Mouse (Mus musculus) lung, embryonic 14.5 days (tissue): ENCODE results near the gene Grin3b. TPM values are rescaled to one million over a fixed set of nuclear protein-coding genes. Genes with fewer than 3 reads are reported as not detected.
"Not testable (repeated sequence)": the region's sequence is repeated elsewhere in the genome, so short reads cannot be mapped to it uniquely, and the experiment has no call there.

Source experiments
- ATAC-seq: fragments of 200-750 bp; cut with Nextera tagmentation; 2 replicates; pipeline ENCODE4 v1.8.0; 2017; ENCODE audit warnings: mild to moderate bottlenecking, moderate TSS enrichment, moderate library complexity; ENCODE audit not compliant: insufficient read depth
- DNase-seq: peaks from one replicate; pipeline ENCODE4 v3.0.0-alpha.2; 2015
- H3K27ac ChIP-seq: fragments of 300-500 bp; sonication (generic); 2 replicates; pipeline ENCODE4 v1.5.1; 2014; ENCODE audit warnings: low read depth, mild to moderate bottlenecking, moderate library complexity
- H3K27me3 ChIP-seq: fragments of 300-500 bp; sonication (generic); 2 replicates; pipeline ENCODE4 v1.6.1; 2014; ENCODE audit warnings: low read length, control low read depth; ENCODE audit not compliant: insufficient read depth
- H3K36me3 ChIP-seq: fragments of 300-500 bp; sonication (generic); 2 replicates; pipeline ENCODE4 v1.6.1; 2014; ENCODE audit warnings: control low read depth; ENCODE audit not compliant: insufficient read depth
- H3K4me1 ChIP-seq: fragments of 300-500 bp; sonication (generic); 2 replicates; pipeline ENCODE4 v1.6.1; 2014; ENCODE audit warnings: antibody characterized with exemption, control low read depth; ENCODE audit not compliant: insufficient read depth
- H3K4me2 ChIP-seq: fragments of 300-500 bp; sonication (generic); 2 replicates; pipeline ENCODE4 v1.6.1; 2014; ENCODE audit warnings: mild to moderate bottlenecking
- H3K4me3 ChIP-seq: fragments of 300-500 bp; sonication (generic); 2 replicates; pipeline ENCODE4 v1.5.1; 2014; ENCODE audit warnings: low read depth, low read length
- H3K9ac ChIP-seq: fragments of 300-500 bp; sonication (generic); 2 replicates; pipeline ENCODE4 v1.6.1; 2014
- H3K9me3 ChIP-seq: fragments of 300-500 bp; sonication (generic); 2 replicates; pipeline ENCODE4 v1.6.1; 2016; ENCODE audit warnings: low read depth, low read length, control low read depth
- CTCF ChIP-seq: IDR thresholded peaks from 2 replicates; pipeline ENCODE4 v1.5.1; 2016; ENCODE audit warnings: antibody characterized with exemption, low read depth
- WGBS: fragments of 180-500 bp; shearing (Covaris S2); extraction: QIAGEN DNeasy Blood & Tissue Kit; methylation state at CpG from one replicate; pipeline ENCODE4 v1.1.7; 2014; 5-methylcytosine and 5-hydroxymethylcytosine counted together
- polyA plus RNA-seq: library from polyadenylated mRNA; unstranded; fragments of >200 nt; fragmentation: Nextera tagmentation; extraction: Ambion mirVana; gene quantifications from 2 replicates; pipeline ENCODE4 v1.2.1, GENCODE M21; 2014

Gene Grin3b
- polyA plus RNA-seq, 1 experiment from 2014 or later, result 0.41 TPM

GRCm38 (mm10) chr10:79956643-79957154, 13.8 kb upstream of the Grin3b start:
- Histone ChIP-seq H3K9me3 (no peaks in the 10 kb centered on the region), H3K4me1 (0 out of 2 replicates have a peak, but pooled peaks cover 6% of the 10 kb centered on the region), H3K27me3 (no peaks in the 10 kb centered on the region), H3K27ac (no peak overlapping the region), H3K9ac (no peak overlapping the region), H3K4me2 (no peak overlapping the region), H3K36me3 (peaks cover 21% of the 10 kb centered on the region), H3K4me3 (no peak overlapping the region)
- WGBS, result 20% methylated on average over 4 of the region's 4 CpGs
- TF ChIP-seq CTCF, result no peak
- DNase-seq (no peak), ATAC-seq (no peak)

GRCm38 (mm10) chr10:79958140-79958816, 12.2 kb upstream of the Grin3b start:
- TF ChIP-seq CTCF, result peak; percentile 94
- Histone ChIP-seq H3K27ac (no peak overlapping the region), H3K4me2 (peak overlapping the region; percentile 45), H3K4me1 (0 out of 2 replicates have a peak, but pooled peaks cover 6% of the 10 kb centered on the region), H3K4me3 (no peak overlapping the region), H3K9ac (no peak overlapping the region), H3K9me3 (no peaks in the 10 kb centered on the region), H3K36me3 (peaks cover 24% of the 10 kb centered on the region), H3K27me3 (no peaks in the 10 kb centered on the region)
- ATAC-seq (no peak), DNase-seq (peak; percentile 85)
- 12% methylated on average over 21 of the region's 21 CpGs for WGBS

- not testable (repeated sequence) for DNase-seq, H3K27me3 ChIP-seq, ATAC-seq, H3K9me3 ChIP-seq, H3K9ac ChIP-seq, H3K4me1 ChIP-seq, H3K27ac ChIP-seq
- Histone ChIP-seq H3K4me2 (peak overlapping the region; percentile 89), H3K4me3 (peak overlapping the region; percentile 99), H3K36me3 (peaks cover 31% of the 10 kb centered on the region)
- WGBS, result 33% methylated on average over 10 of the region's 10 CpGs
These were observed 11.1 kb upstream of the Grin3b start for GRCm38 (mm10) chr10:79959412-79959811.

GRCm38 (mm10) chr10:79959847-79960601, 10.5 kb upstream of the Grin3b start, which contains the start of gene Wdr18:
TSS of gene Wdr18 (plus strand) at chr10:79960152.
- Histone ChIP-seq H3K9ac (peak within 1 kb of the TSS; percentile 84), H3K36me3 (peaks cover 37% of the 10 kb centered on the region), H3K27ac (peak within 1 kb of the TSS; percentile 58; the same call in 1 of the 2 replicates), H3K4me3 (peak within 1 kb of the TSS; percentile 99), H3K4me2 (peak within 1 kb of the TSS; percentile 89), H3K9me3 (no peaks in the 10 kb centered on the region), H3K4me1 (0 out of 2 replicates have a peak, but pooled peaks cover 6% of the 10 kb centered on the region), H3K27me3 (no peaks in the 10 kb centered on the region)
- DNase-seq (peak; percentile 100), ATAC-seq (peak; percentile 95)
- WGBS, result under 1% methylated on average over 61 of the region's 61 CpGs
- TF ChIP-seq CTCF, result peak; percentile 99

- 0 out of 2 replicates have a peak, but pooled peaks cover 6% of the 10 kb centered on the region for H3K4me1 ChIP-seq
- DNase-seq (no peak), ATAC-seq (no peak)
- no peaks in the 10 kb centered on the region for H3K27me3 ChIP-seq
- H3K4me3 ChIP-seq, result peak overlapping the region; percentile 99
- 14% methylated on average over 10 of the region's 10 CpGs for WGBS
- no peaks in the 10 kb centered on the region for H3K9me3 ChIP-seq
- peak overlapping the region; percentile 89 for H3K4me2 ChIP-seq
- H3K27ac ChIP-seq, result no peak overlapping the region
- TF ChIP-seq CTCF, result no peak
- peak overlapping the region; percentile 84 for H3K9ac ChIP-seq
- H3K36me3 ChIP-seq, result peaks cover 45% of the 10 kb centered on the region
These were observed 9.7 kb upstream of the Grin3b start for GRCm38 (mm10) chr10:79960671-79961294.

- Histone ChIP-seq H3K4me1 (0 out of 2 replicates have a peak, but pooled peaks cover 6% of the 10 kb centered on the region), H3K27me3 (no peaks in the 10 kb centered on the region), H3K9ac (no peak overlapping the region), H3K4me2 (no peak overlapping the region), H3K4me3 (no peak overlapping the region), H3K36me3 (peaks cover 74% of the 10 kb centered on the region), H3K27ac (no peak overlapping the region), H3K9me3 (no peaks in the 10 kb centered on the region)
- no peak for DNase-seq
- TF ChIP-seq CTCF, result no peak
- no peak for ATAC-seq
- 95% methylated on average over 7 of the region's 7 CpGs for WGBS
These were observed 5.8 kb upstream of the Grin3b start for GRCm38 (mm10) chr10:79964727-79965126.
